Mouse (Mus musculus) hindbrain, embryonic 16.5 days (tissue): Measurements from ENCODE around the gene Ikzf2. TPM values are rescaled to one million over a fixed set of nuclear protein-coding genes. Genes with fewer than 3 reads are reported as not detected.
A peak's percentile ranks its signal among the peaks of the same experiment; 100 is the strongest.

Experiments used
- ATAC-seq: fragments of 200-750 bp; cut with Nextera tagmentation; 2 replicates; pipeline ENCODE4 v1.8.0; 2017; ENCODE audit warnings: moderate TSS enrichment, moderate library complexity
- H3K27ac ChIP-seq: fragments of 300-500 bp; sonication (generic); 2 replicates; pipeline ENCODE4 v1.5.1; 2014; ENCODE audit warnings: low read depth, mild to moderate bottlenecking, control low read depth, low read length, moderate library complexity
- H3K27me3 ChIP-seq: fragments of 300-500 bp; sonication (generic); replicated peaks from 2 replicates; pipeline ENCODE4 v1.6.1; 2014; ENCODE audit warnings: low read length; ENCODE audit not compliant: control insufficient read depth, insufficient read depth
- H3K36me3 ChIP-seq: fragments of 300-500 bp; sonication (generic); 2 replicates; pipeline ENCODE4 v1.6.1; 2014; ENCODE audit warnings: mild to moderate bottlenecking, low read length, moderate library complexity, mixed read lengths; ENCODE audit not compliant: control insufficient read depth, insufficient read depth
- H3K4me1 ChIP-seq: fragments of 300-500 bp; sonication (generic); 2 replicates; pipeline ENCODE4 v1.6.1; 2014; ENCODE audit warnings: low read depth, low read length; ENCODE audit not compliant: control insufficient read depth, insufficient read depth
- H3K4me2 ChIP-seq: fragments of 300-500 bp; sonication (generic); 2 replicates; pipeline ENCODE4 v1.6.1; 2014; ENCODE audit warnings: mild to moderate bottlenecking, low read length, control low read depth, moderate library complexity
- H3K4me3 ChIP-seq: fragments of 300-500 bp; sonication (generic); 2 replicates; pipeline ENCODE4 v1.5.1; 2014; ENCODE audit warnings: mild to moderate bottlenecking, low read length, control low read depth, moderate library complexity
- H3K9ac ChIP-seq: fragments of 300-500 bp; sonication (generic); 2 replicates; pipeline ENCODE4 v1.6.1; 2014; ENCODE audit warnings: low read depth, mild to moderate bottlenecking, control low read depth, low read length, moderate library complexity
- H3K9me3 ChIP-seq: fragments of 300-500 bp; sonication (generic); 2 replicates; pipeline ENCODE4 v1.6.1; 2014; ENCODE audit warnings: mild to moderate bottlenecking, low read length, moderate library complexity; ENCODE audit not compliant: control insufficient read depth
- WGBS: fragments of 180-500 bp; shearing (Covaris S2); extraction: QIAGEN DNeasy Blood & Tissue Kit; methylation state at CpG from one replicate; pipeline ENCODE4 v1.1.7; 2014; 5-methylcytosine and 5-hydroxymethylcytosine counted together
- polyA plus RNA-seq: library from polyadenylated mRNA; unstranded; fragments of >200 nt; fragmentation: Nextera tagmentation; extraction: Ambion mirVana; gene quantifications from 2 replicates; pipeline ENCODE4 v1.2.1, GENCODE M21; 2015

Gene Ikzf2
- polyA plus RNA-seq, 1 experiment from 2014 or later = 2.9 TPM

GRCm38 (mm10) chr1:69688118-69688517, 1.1 kb upstream of the Ikzf2 start:
- H3K27ac ChIP-seq = no peak overlapping the region

GRCm38 (mm10) chr1:69686741-69687075, 337 bp downstream of the Ikzf2 start:
- no peaks in the 10 kb centered on the region for H3K36me3 ChIP-seq
- H3K4me3 ChIP-seq = peak overlapping the region; percentile 75
- no peaks in the 10 kb centered on the region; the same call in 1 of the 2 replicates for H3K4me1 ChIP-seq
- H3K4me2 ChIP-seq = peak overlapping the region; percentile 71
- ATAC-seq = no peak
- WGBS = 0% methylated on average over 6 of the region's 6 CpGs
- peak overlapping the region; percentile 89 for H3K27ac ChIP-seq
- H3K9me3 ChIP-seq = no peaks in the 10 kb centered on the region
- H3K9ac ChIP-seq = peak overlapping the region; percentile 81
- H3K27me3 ChIP-seq = no peaks in the 10 kb centered on the region

More at GRCm38 (mm10) chr1:69688118-69688517, 1.1 kb upstream of the Ikzf2 start:
- WGBS = 7% methylated on average over 4 of the region's 4 CpGs
- Histone ChIP-seq H3K36me3 (no peaks in the 10 kb centered on the region), H3K9me3 (no peaks in the 10 kb centered on the region), H3K4me1 (no peaks in the 10 kb centered on the region; the same call in 1 of the 2 replicates), H3K27me3 (no peaks in the 10 kb centered on the region), H3K9ac (no peak overlapping the region), H3K4me3 (peak overlapping the region; percentile 75), H3K4me2 (peak overlapping the region; percentile 71)
- ATAC-seq = no peak

- Histone ChIP-seq H3K4me3 (peak overlapping the region; percentile 75), H3K27ac (no peak overlapping the region; the same call in 1 of the 2 replicates), H3K4me2 (peak overlapping the region; percentile 71), H3K9ac (peak overlapping the region; percentile 50), H3K27me3 (no peaks in the 10 kb centered on the region), H3K36me3 (no peaks in the 10 kb centered on the region), H3K9me3 (no peaks in the 10 kb centered on the region), H3K4me1 (no peaks in the 10 kb centered on the region; the same call in 1 of the 2 replicates)
- WGBS = 2% methylated on average over 15 of the region's 15 CpGs
- no peak for ATAC-seq
These were observed 1.1 kb downstream of the Ikzf2 start for GRCm38 (mm10) chr1:69685890-69686490.

GRCm38 (mm10) chr1:69685049-69685889, 1.8 kb downstream of the Ikzf2 start:
- Histone ChIP-seq H3K27ac (no peak overlapping the region), H3K9ac (peak overlapping the region; percentile 50)

DNA sequence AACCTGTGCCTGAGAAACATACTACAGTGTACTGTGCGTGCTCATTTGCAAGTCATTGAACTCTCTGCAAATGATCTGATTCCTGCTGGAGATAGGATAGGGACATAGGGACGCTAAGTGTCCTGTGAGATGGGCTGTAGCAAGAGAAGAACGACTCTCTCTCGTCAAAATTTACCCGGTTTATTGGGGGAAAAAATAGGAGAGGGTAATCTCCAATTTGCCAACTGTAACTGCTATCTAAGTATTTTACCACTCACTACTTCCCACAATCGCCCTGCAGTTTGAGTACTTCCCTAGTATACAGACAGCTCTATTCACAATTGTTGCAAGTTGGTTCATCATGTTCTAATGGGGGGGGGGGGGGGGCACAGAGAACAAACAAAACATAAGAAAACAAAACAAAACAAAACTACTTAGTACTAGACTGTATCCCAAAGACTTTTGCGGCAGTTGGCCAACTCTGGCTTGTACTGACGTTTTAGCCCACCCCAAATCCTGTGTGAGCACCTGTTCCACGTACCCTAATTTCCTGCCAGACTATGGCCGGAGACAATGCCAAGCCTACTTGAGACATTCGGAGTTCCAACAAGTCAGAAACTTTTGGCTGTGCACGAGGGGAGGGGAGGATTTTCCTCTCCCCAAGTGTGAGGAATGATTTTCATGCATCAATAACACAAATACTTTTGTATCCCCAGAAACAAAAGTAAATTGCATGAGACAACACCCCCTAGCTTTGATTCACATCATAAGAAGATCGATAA, 2.6 kb downstream of the Ikzf2 start:
- Histone ChIP-seq H3K4me2 (peak overlapping the region; percentile 71), H3K4me1 (no peaks in the 10 kb centered on the region; the same call in 1 of the 2 replicates)

More at GRCm38 (mm10) chr1:69685049-69685889, 1.8 kb downstream of the Ikzf2 start:
- WGBS = 1% methylated on average over 11 of the region's 11 CpGs
- Histone ChIP-seq H3K4me1 (no peaks in the 10 kb centered on the region; the same call in 1 of the 2 replicates), H3K4me3 (peak overlapping the region; percentile 75), H3K27me3 (no peaks in the 10 kb centered on the region), H3K4me2 (peak overlapping the region; percentile 71), H3K9me3 (no peaks in the 10 kb centered on the region), H3K36me3 (no peaks in the 10 kb centered on the region)
- ATAC-seq = no peak

DNA sequence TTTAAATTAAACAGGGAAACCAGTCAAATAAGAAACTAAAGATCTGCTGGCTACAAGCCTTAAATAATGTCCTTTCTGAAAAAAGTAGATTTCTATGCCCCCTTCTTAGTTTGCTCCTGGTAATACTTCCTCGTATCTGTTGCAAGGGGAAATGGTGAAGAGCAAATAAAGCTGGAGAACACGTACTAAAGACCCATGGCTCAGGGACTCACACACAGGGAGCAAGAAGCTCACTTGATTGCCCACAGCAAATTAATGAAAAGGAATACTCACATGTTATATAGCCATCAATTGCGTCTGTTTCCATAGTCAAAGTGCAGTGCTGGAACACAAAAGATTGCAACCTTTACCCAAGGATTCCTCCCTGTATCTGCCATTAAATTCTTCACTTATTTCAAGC, 3.2 kb downstream of the Ikzf2 start:
- H3K4me1 ChIP-seq = no peaks in the 10 kb centered on the region; the same call in 1 of the 2 replicates
- H3K4me2 ChIP-seq = peak overlapping the region; percentile 71; the same call in 1 of the 2 replicates
- 66% methylated on average over 3 of the region's 3 CpGs for WGBS
- H3K9me3 ChIP-seq = no peaks in the 10 kb centered on the region
- H3K27ac ChIP-seq = no peak overlapping the region
- no peak for ATAC-seq
- no peak overlapping the region for H3K9ac ChIP-seq
- H3K36me3 ChIP-seq = no peaks in the 10 kb centered on the region
- no peaks in the 10 kb centered on the region for H3K27me3 ChIP-seq
- H3K4me3 ChIP-seq = no peak overlapping the region

More for the DNA sequence above, 2.6 kb downstream of the Ikzf2 start:
- no peak for ATAC-seq
- Histone ChIP-seq H3K9ac (no peak overlapping the region), H3K4me3 (peak overlapping the region; percentile 75), H3K9me3 (no peaks in the 10 kb centered on the region), H3K27me3 (no peaks in the 10 kb centered on the region), H3K27ac (no peak overlapping the region), H3K36me3 (no peaks in the 10 kb centered on the region)
- 30% methylated on average over 13 of the region's 13 CpGs for WGBS

- no peaks in the 10 kb centered on the region for H3K9me3 ChIP-seq
- H3K4me3 ChIP-seq = no peak overlapping the region
- H3K4me2 ChIP-seq = no peak overlapping the region
- no peak overlapping the region for H3K27ac ChIP-seq
- H3K4me1 ChIP-seq = no peaks in the 10 kb centered on the region; the same call in 1 of the 2 replicates
- H3K27me3 ChIP-seq = no peaks in the 10 kb centered on the region
- no peaks in the 10 kb centered on the region for H3K36me3 ChIP-seq
- H3K9ac ChIP-seq = no peak overlapping the region
- WGBS = 88% methylated on average over 8 of the region's 8 CpGs
- no peak for ATAC-seq
These were observed 4.0 kb downstream of the Ikzf2 start for GRCm38 (mm10) chr1:69683058-69683457.

DNA sequence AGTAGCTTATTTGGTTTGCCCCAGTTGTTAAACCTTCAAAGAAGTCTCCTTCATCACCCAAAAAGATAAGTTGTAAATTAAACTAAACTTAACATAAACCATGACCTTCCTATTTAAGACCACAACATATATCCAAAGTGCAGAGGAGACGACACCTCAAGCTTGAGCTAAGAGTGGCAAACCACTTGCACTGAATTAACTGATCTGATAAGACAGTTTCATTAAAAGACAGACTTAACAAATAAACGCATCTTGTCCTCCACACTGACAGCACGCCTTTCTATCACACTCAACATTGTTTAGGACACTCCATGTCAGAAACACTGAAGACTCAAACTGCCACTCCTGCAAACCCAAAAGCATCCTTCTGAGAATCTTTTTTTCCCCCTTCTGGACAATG, 4.8 kb downstream of the Ikzf2 start:
- H3K27me3 ChIP-seq = no peaks in the 10 kb centered on the region
- no peaks in the 10 kb centered on the region for H3K9me3 ChIP-seq
- no peak overlapping the region for H3K4me2 ChIP-seq
- no peaks in the 10 kb centered on the region; the same call in 1 of the 2 replicates for H3K4me1 ChIP-seq
- ATAC-seq = no peak
- no peak overlapping the region for H3K4me3 ChIP-seq
- WGBS = 85% methylated on average over 3 of the region's 3 CpGs
- H3K27ac ChIP-seq = no peak overlapping the region
- no peaks in the 10 kb centered on the region for H3K36me3 ChIP-seq
- no peak overlapping the region for H3K9ac ChIP-seq
